Mouse (Mus musculus) cerebellum, adult 2 months (tissue): ENCODE results near the gene Cdadc1. TPM values are rescaled to one million over a fixed set of nuclear protein-coding genes. Genes with fewer than 3 reads are reported as not detected.

Experiments used
- DNase-seq, 2 experiments: peaks; one replicate each; pipeline ENCODE4 v3.0.0; 2021
- H3K27ac ChIP-seq: fragments of 200-500 bp; 2 replicates; pipeline ENCODE4 v1.5.1; 2012; ENCODE audit warnings: low read length, control low read depth, inconsistent platforms; ENCODE audit not compliant: insufficient read depth
- H3K27me3 ChIP-seq: fragments of 200-500 bp; 2 replicates; pipeline ENCODE4 v1.6.1; 2012; ENCODE audit warnings: inconsistent platforms, mild to moderate bottlenecking, low read length, moderate library complexity; ENCODE audit not compliant: control insufficient read depth, insufficient read depth
- H3K4me1 ChIP-seq: fragments of 200-500 bp; 2 replicates; pipeline ENCODE4 v1.6.1; 2011; ENCODE audit warnings: low read length; ENCODE audit not compliant: control insufficient read depth, insufficient read depth
- H3K4me3 ChIP-seq: fragments of 200-500 bp; replicated peaks from 2 replicates; pipeline ENCODE3; 2011; ENCODE audit warnings: mild to moderate bottlenecking, low read depth, low read length, control low read depth; ENCODE audit not compliant: insufficient read depth
- CTCF ChIP-seq: fragments of 200-500 bp; IDR thresholded peaks from 2 replicates; pipeline ENCODE4 v1.5.1; 2011; ENCODE audit warnings: low read depth, mild to moderate bottlenecking, control low read depth, low read length, moderate library complexity, borderline replicate concordance; ENCODE audit not compliant: insufficient read depth
- POLR2A ChIP-seq: fragments of 200-500 bp; IDR thresholded peaks from 2 replicates; pipeline ENCODE4 v1.6.1; 2011; ENCODE audit warnings: low read length, control low read depth, borderline replicate concordance; ENCODE audit not compliant: insufficient read depth
- WGBS: fragments of 180-500 bp; shearing (Covaris S2); methylation state at CpG from one replicate; pipeline ENCODE4 v1.1.7; 2018; 5-methylcytosine and 5-hydroxymethylcytosine counted together
- polyA plus RNA-seq: library from polyadenylated mRNA; depleted of rRNA; stranded (reverse); fragments of >200 nt; gene quantifications from 2 replicates; pipeline ENCODE4 v1.2.3, GENCODE M21; 2012

Cdadc1 gene
- polyA plus RNA-seq, 1 experiment, result 39.0 TPM

- Histone ChIP-seq H3K27ac (no peak overlapping the region), H3K4me1 (no peaks in the 10 kb centered on the region), H3K27me3 (no peaks in the 10 kb centered on the region), H3K4me3 (no peak overlapping the region)
- 77% methylated on average over 9 of the region's 9 CpGs for WGBS
- no peak for DNase-seq
- TF ChIP-seq CTCF (no peak), POLR2A (no peak)
These were observed 36.2 kb upstream of the Cdadc1 start for GRCm38 (mm10) chr14:59633988-59634387.

- Histone ChIP-seq H3K4me3 (no peak overlapping the region), H3K27me3 (no peaks in the 10 kb centered on the region), H3K4me1 (no peaks in the 10 kb centered on the region), H3K27ac (no peak overlapping the region)
- WGBS, result 87% methylated on average over 5 of the region's 5 CpGs
- TF ChIP-seq POLR2A, result no peak
- DNase-seq, result no peak
These were observed 35.6 kb upstream of the Cdadc1 start for GRCm38 (mm10) chr14:59633295-59633898.

DNA sequence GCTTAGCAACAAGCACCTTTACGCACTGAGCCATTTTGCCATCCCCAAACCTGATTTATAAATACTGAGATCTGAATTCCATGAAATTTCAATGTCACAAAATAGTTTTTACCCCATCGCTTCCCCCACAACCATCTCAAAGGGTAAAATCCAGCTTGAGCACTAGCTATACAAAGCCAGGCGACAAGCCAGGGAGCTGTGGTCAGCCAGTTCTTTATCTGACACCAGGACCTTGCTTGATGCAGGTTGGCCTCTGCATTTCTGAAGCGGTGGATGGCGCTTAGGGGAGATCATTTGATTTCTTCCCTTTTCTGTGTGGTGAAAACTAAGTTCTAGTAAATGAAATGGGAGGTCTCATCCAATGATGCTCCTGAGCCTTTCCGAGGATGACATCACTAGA is 34.3 kb upstream of the Cdadc1 start:
- WGBS, result 96% methylated on average over 6 of the region's 6 CpGs
- Histone ChIP-seq H3K4me3 (no peak overlapping the region), H3K4me1 (no peaks in the 10 kb centered on the region), H3K27ac (no peak overlapping the region), H3K27me3 (no peaks in the 10 kb centered on the region)
- no peak for DNase-seq
- TF ChIP-seq POLR2A (no peak), CTCF (no peak)

- 86% methylated on average over 9 of the region's 9 CpGs for WGBS
- H3K27ac ChIP-seq, result no peak overlapping the region
- no peaks in the 10 kb centered on the region for H3K27me3 ChIP-seq
- H3K4me1 ChIP-seq, result no peaks in the 10 kb centered on the region
- no peak overlapping the region for H3K4me3 ChIP-seq
- DNase-seq, result no peak
- TF ChIP-seq POLR2A, result no peak
- no peak for TF ChIP-seq CTCF
These were observed 32.3 kb upstream of the Cdadc1 start for GRCm38 (mm10) chr14:59630096-59630495.

DNA sequence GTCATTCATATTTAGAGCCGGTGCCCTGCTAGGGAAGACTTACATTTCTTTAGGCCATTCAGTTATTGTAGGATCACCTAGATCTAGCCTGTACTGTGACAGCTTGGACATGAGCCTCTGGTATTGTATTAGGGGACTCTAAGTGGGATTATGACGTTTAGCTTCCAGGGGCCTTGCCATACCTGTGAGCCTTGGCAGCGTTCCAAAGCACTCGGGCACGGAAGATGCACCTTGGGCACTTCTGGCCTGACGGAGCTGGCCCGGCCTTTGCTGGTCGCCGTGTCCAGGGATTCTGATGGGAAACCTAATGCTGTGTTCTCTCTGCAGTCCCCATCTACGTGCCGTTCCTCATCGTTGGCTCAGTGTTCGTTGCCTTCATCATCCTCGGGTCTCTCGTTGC is 31.5 kb upstream of the Cdadc1 start:
- Histone ChIP-seq H3K27me3 (no peaks in the 10 kb centered on the region), H3K27ac (no peak overlapping the region), H3K4me3 (no peak overlapping the region), H3K4me1 (no peaks in the 10 kb centered on the region)
- WGBS, result 66% methylated on average over 15 of the region's 15 CpGs
- no peak for DNase-seq
- TF ChIP-seq POLR2A, result no peak
- TF ChIP-seq CTCF, result no peak

GRCm38 (mm10) chr14:59627823-59628222 is 30.1 kb upstream of the Cdadc1 start:
- Histone ChIP-seq H3K4me1 (no peaks in the 10 kb centered on the region), H3K27me3 (no peaks in the 10 kb centered on the region), H3K27ac (no peak overlapping the region), H3K4me3 (no peak overlapping the region)
- DNase-seq, result no peak
- TF ChIP-seq POLR2A (no peak), CTCF (no peak)
- WGBS, result 30% methylated on average over 7 of the region's 7 CpGs

DNA sequence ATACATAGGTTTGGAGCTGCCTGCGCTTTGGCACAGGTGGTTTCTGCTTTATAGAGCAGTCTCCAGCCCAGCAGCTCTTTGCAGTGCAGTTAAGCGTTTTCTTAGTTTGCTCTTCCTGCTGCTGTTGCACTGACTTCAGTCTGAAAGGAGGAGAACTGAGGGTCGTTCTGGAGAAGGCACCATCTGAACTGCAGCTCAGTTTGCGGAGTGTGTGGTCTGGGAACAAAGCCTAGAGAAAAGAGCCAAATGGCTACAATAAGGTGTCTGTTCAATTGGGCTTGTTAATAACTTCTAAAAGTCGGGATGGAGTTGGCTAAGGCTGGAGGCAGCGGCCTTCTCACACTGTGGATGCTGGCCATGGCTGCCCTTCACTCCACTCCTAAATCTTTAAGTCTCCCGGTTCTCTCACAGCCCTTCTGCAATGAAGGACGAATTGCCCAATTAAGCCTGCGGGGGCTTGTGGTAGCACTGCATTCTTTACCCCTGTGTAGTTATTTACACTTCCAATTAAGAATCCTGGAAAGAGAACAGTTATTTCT is 29.5 kb upstream of the Cdadc1 start:
- Histone ChIP-seq H3K4me1 (no peaks in the 10 kb centered on the region), H3K4me3 (no peak overlapping the region), H3K27me3 (no peaks in the 10 kb centered on the region), H3K27ac (no peak overlapping the region)
- no peak for DNase-seq
- 21% methylated on average over 9 of the region's 9 CpGs for WGBS
- TF ChIP-seq CTCF (no peak), POLR2A (no peak)

GRCm38 (mm10) chr14:59626711-59627110 is 29.0 kb upstream of the Cdadc1 start:
- Histone ChIP-seq H3K4me1 (no peaks in the 10 kb centered on the region), H3K4me3 (no peak overlapping the region)
- no peak for TF ChIP-seq CTCF
- TF ChIP-seq POLR2A, result no peak

More at GRCm38 (mm10) chr14:59626711-59627110, 29.0 kb upstream of the Cdadc1 start:
- DNase-seq, result no peak
- H3K27me3 ChIP-seq, result no peaks in the 10 kb centered on the region
- no peak overlapping the region for H3K27ac ChIP-seq
- 17% methylated on average over 8 of the region's 8 CpGs for WGBS
